Mouse (Mus musculus) layer of hippocampus, adult 11-12 months (tissue): Measurements from ENCODE around the gene Adgrl3.

Experiments
- DNase-seq: peaks from one replicate; pipeline ENCODE4 v3.0.0; 2022; ENCODE audit warnings: low spot score

Gene Adgrl3

DNA sequence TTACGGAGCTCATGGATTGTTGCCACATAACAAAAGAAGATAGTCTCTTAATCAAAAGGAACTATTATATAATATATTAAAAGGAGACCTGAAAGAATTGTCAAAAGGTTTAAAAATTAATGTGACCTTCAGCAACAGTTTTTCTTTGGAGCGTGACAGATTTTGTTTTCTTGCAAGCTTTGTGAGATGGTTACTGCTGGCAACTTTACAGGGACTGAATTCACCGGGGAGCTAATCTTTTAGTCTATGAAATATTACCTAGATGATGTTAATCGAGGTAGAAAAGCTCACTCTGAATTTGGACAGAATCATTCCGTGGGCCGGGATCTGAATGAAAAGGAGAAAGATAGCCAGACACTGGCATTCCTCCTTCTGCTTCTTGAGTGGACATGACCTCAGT is 850.4 kb downstream of the Adgrl3 start:
- DNase-seq = no peak
